Mouse (Mus musculus) yolk sac, embryonic 10.5 days (tissue): ENCODE data around the gene Slc6a5.

Experiments
- DNase-seq: peaks from one replicate; pipeline ENCODE4 v3.0.0-alpha.2; 2017; ENCODE audit warnings: low spot score

Slc6a5 gene

GRCm38 (mm10) chr7:49984698-49985097 lies 74.8 kb downstream of the Slc6a5 start:
- peak; percentile 4 for DNase-seq

GRCm38 (mm10) chr7:49985947-49986346 lies 76.0 kb downstream of the Slc6a5 start:
- DNase-seq, result no peak

- DNase-seq, result no peak
Measured at GRCm38 (mm10) chr7:49999321-49999720, 89.4 kb downstream of the Slc6a5 start.

- no peak for DNase-seq
Measured at GRCm38 (mm10) chr7:50005268-50005667, 95.3 kb downstream of the Slc6a5 start.
